Mouse (Mus musculus) megakaryocyte, embryonic 14.5 days (primary cell): Measurements from ENCODE around the gene Raf1. TPM values are rescaled to one million over a fixed set of nuclear protein-coding genes. Genes with fewer than 3 reads are reported as not detected.

Experiments used
- H3K27me3 ChIP-seq: replicated peaks from 2 replicates; pipeline ENCODE3; 2012; ENCODE audit warnings: inconsistent platforms
- H3K36me3 ChIP-seq: replicated peaks from 2 replicates; pipeline ENCODE3; 2012; ENCODE audit warnings: low read length, inconsistent platforms, mixed read lengths
- H3K4me1 ChIP-seq: 2 replicates; pipeline ENCODE4 v1.6.1; 2012; ENCODE audit warnings: inconsistent platforms
- H3K4me3 ChIP-seq: replicated peaks from 2 replicates; pipeline ENCODE3; 2012; ENCODE audit warnings: moderate library complexity, mild to moderate bottlenecking, inconsistent platforms
- H3K9me3 ChIP-seq: 2 replicates; pipeline ENCODE4 v1.6.1; 2012; ENCODE audit warnings: inconsistent platforms
- FLI1 ChIP-seq: IDR thresholded peaks from 2 replicates; pipeline ENCODE4 v1.6.1; 2012; ENCODE audit warnings: low read length, inconsistent platforms, mixed read lengths
- GATA1 ChIP-seq: IDR thresholded peaks from 3 replicates; pipeline ENCODE4 v1.6.1; 2012; ENCODE audit warnings: mixed read lengths, low read length, inconsistent platforms, borderline replicate concordance
- polyA plus RNA-seq: library from polyadenylated mRNA; stranded (reverse); fragments of >175 nt; gene quantifications from 2 replicates; pipeline ENCODE4 v1.2.3, GENCODE M21; 2012; ENCODE audit warnings: low replicate concordance; ENCODE audit not compliant: insufficient read depth

Raf1 gene
- polyA plus RNA-seq, 1 experiment = 27.8 TPM

DNA sequence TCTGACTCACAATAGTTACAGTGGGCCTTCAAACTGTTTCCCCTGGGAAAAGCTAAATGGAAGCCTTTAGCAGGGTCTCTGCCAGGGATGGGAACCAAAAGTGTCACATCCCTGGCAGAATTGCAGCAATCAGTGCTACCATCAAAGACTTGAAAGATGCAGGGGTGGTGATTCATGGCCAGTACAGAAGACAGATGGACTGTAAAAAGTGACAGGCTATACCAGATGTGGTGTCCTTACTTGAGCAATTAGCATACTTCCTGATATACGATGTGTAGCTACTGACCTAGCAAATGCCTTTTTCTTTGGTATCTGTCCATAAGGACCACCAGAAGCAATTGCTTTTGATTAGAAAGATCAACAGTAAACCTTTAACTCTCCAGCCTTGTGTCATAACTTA, 55.5 kb downstream of the Raf1 start:
- H3K27me3 ChIP-seq = no peaks in the 10 kb centered on the region
- H3K4me1 ChIP-seq = peaks cover 73% of the 10 kb centered on the region
- no peak for TF ChIP-seq GATA1
- no peak for TF ChIP-seq FLI1
- peaks cover 100% of the 10 kb centered on the region for H3K36me3 ChIP-seq
- H3K4me3 ChIP-seq = no peak overlapping the region
- no peaks in the 10 kb centered on the region for H3K9me3 ChIP-seq

DNA sequence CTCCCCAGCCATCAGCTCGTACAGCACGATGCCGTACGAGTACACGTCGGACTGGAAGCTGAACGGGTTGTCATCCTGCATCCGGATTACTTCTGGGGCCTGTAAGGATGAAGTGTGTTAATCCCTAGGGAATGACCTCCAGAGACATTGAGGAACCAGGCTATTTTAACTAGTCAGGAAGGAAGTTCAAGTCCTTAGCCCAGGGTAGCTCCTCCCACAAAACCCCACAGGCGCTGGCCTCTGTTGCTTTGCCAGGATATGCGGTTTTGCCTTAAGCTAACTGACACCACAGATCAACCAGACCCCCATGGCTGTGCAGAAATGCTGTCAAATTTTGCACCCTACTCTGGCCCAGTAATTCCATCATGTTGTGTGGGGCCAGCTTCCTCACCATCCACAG, 56.6 kb downstream of the Raf1 start:
- H3K36me3 ChIP-seq = peaks cover 98% of the 10 kb centered on the region
- peaks cover 69% of the 10 kb centered on the region for H3K4me1 ChIP-seq
- no peaks in the 10 kb centered on the region for H3K27me3 ChIP-seq
- H3K9me3 ChIP-seq = no peaks in the 10 kb centered on the region
- H3K4me3 ChIP-seq = peak overlapping the region; percentile 81
- no peak for TF ChIP-seq GATA1
- TF ChIP-seq FLI1 = no peak

DNA sequence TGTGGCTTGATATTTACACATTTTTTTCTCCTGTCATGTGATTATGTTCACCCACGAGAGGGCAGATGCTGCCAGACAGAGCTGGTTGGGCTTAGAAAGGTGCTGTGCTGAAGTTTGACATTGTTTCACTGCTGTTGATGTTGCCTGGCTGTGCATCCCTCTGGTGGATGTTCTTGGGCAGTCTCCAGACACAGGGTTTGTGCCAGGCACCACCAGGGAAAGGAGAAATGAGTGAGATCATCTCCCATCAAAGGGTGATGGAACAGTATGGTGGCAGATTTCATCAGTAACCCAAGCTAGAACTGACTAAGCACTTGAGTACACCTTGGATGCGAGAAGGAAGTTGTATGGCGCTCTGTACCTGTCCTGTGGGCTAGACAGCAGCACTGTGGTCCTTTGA, 60.5 kb downstream of the Raf1 start:
- Histone ChIP-seq H3K36me3 (peaks cover 97% of the 10 kb centered on the region), H3K4me3 (no peak overlapping the region), H3K4me1 (peaks cover 53% of the 10 kb centered on the region), H3K27me3 (no peaks in the 10 kb centered on the region), H3K9me3 (no peaks in the 10 kb centered on the region)
- TF ChIP-seq GATA1 = no peak
- no peak for TF ChIP-seq FLI1

DNA sequence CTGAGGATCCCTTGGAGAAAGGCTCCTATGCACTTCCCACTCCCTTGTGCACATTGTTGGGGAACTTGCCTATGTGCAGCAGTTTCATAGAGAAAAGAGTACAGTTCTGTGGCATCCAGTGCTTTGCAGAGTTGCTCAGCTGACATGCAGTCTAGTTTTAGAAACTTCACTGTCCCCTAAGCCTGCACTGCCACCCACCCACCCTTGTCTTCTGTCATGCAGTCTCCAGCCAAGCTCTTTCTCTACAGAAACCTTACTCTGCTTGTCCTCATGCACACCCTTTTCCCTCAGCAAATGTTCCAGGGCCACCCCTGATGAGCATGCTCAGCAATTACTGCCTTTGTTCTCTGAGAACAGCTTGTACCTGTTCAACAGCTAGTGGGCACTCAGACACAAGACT, 62.6 kb downstream of the Raf1 start:
- H3K4me3 ChIP-seq = no peak overlapping the region
- peaks cover 39% of the 10 kb centered on the region for H3K4me1 ChIP-seq
- no peak for TF ChIP-seq FLI1
- TF ChIP-seq GATA1 = no peak
- H3K36me3 ChIP-seq = peaks cover 94% of the 10 kb centered on the region
- H3K9me3 ChIP-seq = no peaks in the 10 kb centered on the region
- no peaks in the 10 kb centered on the region for H3K27me3 ChIP-seq

DNA sequence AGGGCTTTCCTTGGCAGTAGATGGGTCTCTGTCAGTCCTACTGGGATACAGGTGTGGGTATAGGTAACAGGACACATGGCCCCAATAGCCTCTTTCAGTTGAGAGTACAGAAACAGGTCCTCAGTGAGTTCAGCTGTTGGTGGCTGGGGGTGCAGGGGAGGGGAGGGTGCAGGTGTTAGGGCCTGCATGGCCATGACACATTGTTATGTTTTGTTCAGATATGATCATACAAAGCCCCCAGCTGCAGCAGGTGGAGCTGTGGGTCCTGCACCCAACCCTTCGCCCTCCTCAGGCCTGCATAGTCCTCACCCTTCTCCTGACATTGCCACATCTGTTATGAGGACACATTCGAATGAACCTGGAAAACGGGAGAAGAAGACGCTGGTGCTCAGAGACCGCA, 66.1 kb downstream of the Raf1 start:
- Histone ChIP-seq H3K36me3 (peaks cover 86% of the 10 kb centered on the region), H3K27me3 (no peaks in the 10 kb centered on the region), H3K9me3 (no peaks in the 10 kb centered on the region), H3K4me3 (no peak overlapping the region), H3K4me1 (peaks cover 36% of the 10 kb centered on the region)
- TF ChIP-seq FLI1 (no peak), GATA1 (no peak)

DNA sequence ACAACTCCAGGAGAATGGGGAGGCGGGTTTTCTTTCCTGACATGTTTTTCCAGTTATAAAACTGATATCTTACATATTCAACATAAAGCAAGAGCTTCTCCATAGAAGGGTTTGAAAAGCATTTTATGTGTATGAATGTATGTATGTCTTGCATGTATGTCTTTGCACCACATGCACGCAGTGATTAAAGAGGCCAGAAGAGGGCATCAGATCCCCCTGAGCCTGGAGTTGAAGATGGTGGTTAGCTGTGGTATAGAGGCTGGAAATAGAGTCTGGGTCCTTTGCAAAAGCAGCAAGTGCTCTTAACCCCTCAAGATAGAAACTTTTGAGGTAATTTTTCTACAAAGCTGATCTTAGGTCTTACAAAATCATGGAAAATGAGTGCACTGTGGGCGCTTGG, 67.3 kb downstream of the Raf1 start:
- Histone ChIP-seq H3K4me1 (peaks cover 42% of the 10 kb centered on the region), H3K9me3 (no peaks in the 10 kb centered on the region), H3K4me3 (no peak overlapping the region), H3K27me3 (no peaks in the 10 kb centered on the region), H3K36me3 (peaks cover 84% of the 10 kb centered on the region)
- TF ChIP-seq GATA1 (no peak), FLI1 (no peak)

DNA sequence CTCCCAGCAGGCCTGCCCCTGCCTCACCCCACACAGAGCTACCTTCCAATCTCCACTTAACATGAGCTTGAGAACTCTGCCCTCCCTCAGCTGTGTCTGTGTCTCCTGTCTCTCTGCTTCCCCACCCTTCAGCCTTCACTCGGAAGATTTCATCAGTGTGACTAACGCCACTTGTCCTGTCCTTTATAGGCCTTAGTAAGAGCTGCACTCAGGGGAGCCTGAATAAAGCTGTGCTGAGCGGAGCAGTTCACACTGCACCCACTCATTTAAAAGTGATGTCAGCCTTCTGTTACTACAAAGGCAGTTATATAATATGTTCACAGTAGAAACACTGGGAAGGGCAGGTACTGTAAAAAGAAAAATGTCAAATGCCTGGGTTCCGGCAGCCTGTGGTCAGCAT, 69.0 kb downstream of the Raf1 start:
- Histone ChIP-seq H3K36me3 (peaks cover 73% of the 10 kb centered on the region), H3K4me1 (peaks cover 51% of the 10 kb centered on the region), H3K9me3 (no peaks in the 10 kb centered on the region), H3K4me3 (no peak overlapping the region), H3K27me3 (no peaks in the 10 kb centered on the region)
- TF ChIP-seq FLI1 (no peak), GATA1 (no peak)

DNA sequence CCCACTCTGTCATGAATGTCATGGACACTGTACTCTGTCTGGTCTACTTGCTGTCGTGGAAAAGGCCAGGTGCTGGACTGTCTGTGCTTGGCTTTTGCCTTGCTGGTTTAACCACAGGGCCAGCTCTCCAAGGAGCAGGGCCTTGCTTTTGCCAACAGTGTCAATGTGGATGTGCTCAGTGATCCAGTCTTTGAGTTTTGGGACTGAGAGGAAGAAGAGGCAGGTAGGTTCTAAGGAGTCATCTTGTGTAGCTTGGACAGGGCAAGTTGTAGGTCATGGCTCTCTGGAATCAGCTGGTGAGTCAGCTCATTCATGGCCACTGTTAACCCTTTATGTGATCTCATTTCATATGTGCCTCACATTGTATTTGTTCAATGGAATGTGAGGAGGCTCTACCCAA, 70.0 kb downstream of the Raf1 start:
- H3K27me3 ChIP-seq = no peaks in the 10 kb centered on the region
- peaks cover 51% of the 10 kb centered on the region for H3K4me1 ChIP-seq
- H3K4me3 ChIP-seq = peak overlapping the region; percentile 29
- peaks cover 64% of the 10 kb centered on the region for H3K36me3 ChIP-seq
- TF ChIP-seq FLI1 (no peak), GATA1 (no peak)
- no peaks in the 10 kb centered on the region for H3K9me3 ChIP-seq

DNA sequence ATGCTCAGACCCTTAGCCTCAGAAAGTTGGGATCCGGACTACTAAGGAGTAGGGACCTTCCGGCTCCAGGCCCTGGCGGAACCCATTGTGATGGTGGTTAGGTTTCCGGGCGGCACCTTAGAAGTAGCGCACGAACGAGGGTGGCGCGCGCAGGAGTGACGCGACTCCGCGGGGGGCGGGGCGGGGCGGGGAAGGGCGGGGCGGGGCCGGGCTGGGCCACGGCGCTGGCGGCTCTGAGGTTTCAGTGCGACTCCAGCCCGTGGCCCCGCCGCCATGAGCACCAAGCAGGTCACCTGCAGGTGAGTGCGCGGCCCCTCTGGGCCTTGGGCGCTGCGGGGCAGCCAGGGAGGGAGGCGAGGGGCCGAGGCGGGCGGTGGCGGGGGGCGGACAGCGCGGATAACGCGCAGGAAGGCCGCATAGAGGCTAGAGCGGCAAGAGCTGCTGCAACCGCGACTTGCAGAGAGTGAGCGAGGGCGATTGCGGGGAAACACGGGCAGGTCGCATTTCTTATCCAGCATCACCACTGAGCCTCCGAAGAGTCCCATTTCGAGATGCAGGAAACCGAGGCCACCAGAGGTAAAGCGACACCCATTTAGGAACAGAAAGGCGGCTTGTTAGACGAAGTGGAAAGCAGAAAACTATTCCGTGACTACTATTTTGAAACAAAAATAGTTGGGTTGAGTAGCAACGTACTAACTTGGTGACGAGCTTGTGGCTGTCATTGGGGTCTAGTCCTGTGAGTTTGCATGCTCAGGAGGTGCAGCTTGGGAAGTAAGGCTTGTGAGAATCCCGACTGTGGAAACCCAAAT, 74.5 kb downstream of the Raf1 start, which contains the start of gene Mkrn2:
Gene Mkrn2, plus strand, starts transcription at position 188 of the 809 bp plus-strand sequence.
- peak within 1 kb of the TSS; percentile 97 for H3K4me3 ChIP-seq
- H3K27me3 ChIP-seq = no peaks in the 10 kb centered on the region
- no peak for TF ChIP-seq GATA1
- TF ChIP-seq FLI1 = no peak
- H3K4me1 ChIP-seq = peaks cover 43% of the 10 kb centered on the region
- 0 out of 2 replicates have a peak, but pooled peaks cover 3% of the 10 kb centered on the region for H3K9me3 ChIP-seq
- peaks cover 29% of the 10 kb centered on the region for H3K36me3 ChIP-seq

DNA sequence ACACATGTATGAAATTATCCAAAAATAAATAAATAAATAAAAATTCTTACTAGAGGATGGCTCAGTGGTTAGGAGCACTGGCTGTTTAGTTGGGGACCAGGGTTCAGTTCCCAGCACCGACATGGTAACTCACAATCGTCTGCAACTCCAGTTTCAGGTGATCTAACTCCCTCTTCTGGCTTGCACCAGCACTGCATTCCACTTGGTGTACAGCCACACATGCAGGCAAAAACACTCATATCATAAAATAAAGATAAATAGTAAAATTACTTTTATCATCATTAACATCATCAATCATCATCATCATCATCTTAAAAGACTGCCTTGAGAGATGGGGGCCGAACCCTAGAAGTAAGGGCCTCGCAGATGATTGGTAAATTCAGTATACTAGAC, 75.1 kb downstream of the Raf1 start:
- Histone ChIP-seq H3K4me3 (peak overlapping the region; percentile 97), H3K9me3 (0 out of 2 replicates have a peak, but pooled peaks cover 3% of the 10 kb centered on the region), H3K4me1 (peaks cover 38% of the 10 kb centered on the region)

More for the DNA sequence above, 75.1 kb downstream of the Raf1 start:
- TF ChIP-seq GATA1 (no peak), FLI1 (no peak)
- Histone ChIP-seq H3K27me3 (no peaks in the 10 kb centered on the region), H3K36me3 (peaks cover 24% of the 10 kb centered on the region)
